ENCODE assay signal across 26 mouse cellular contexts in the genomic region with DNA sequence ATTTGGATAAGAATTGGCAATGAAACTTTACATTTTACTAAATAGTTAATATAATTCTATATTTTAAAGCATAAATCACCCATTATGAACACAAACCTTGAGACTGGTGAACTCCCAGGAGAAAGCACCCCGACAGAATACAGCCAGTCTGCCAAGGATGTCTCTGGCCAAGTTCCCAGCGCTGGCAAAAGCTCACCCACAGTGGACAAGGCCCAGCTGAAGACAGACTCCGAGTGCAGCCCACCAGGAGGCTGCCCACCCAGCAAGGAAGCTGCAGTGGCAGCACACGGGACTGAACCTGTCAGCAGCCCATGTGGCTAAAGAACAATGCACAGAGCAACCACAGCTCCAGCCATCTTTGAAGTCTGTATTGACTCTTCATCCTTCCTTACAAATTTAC. TPM values are rescaled to one million over a fixed set of nuclear protein-coding genes. Genes with fewer than 3 reads are reported as not detected.
DNase-seq lines count a peak whose midpoint lies in the region; ATAC-seq and TF ChIP-seq lines count a peak whose summit lies in the region.
"Had no signal": no experiment of that assay in that cellular context is flagged by ENCODE, and none has a peak within 500 bp of the region (broad histone marks: within the 10 kb centered on the region; RNA-seq: fewer than 3 reads in every experiment).

No protein-coding gene starts in this region.

- H3K9ac ChIP-seq in midbrain, postnatal 0 days (replicated peaks; ENCODE audit: low read length, poor library complexity, severe bottlenecking), result no peak overlapping the region
- no peak overlapping the region for H3K9ac ChIP-seq in midbrain, embryonic 15.5 days
- H3K9ac ChIP-seq: hindbrain, embryonic 13.5 days; liver, embryonic 14.5 days; midbrain, embryonic 13.5 days; neural tube, embryonic 15.5 days had no signal

- H3K4me1 ChIP-seq in midbrain, postnatal 0 days (ENCODE audit: insufficient read depth, low read length), result no peaks in the 10 kb centered on the region
- no peaks in the 10 kb centered on the region for H3K4me1 ChIP-seq in midbrain, embryonic 15.5 days
- H3K4me1 ChIP-seq: hindbrain, embryonic 13.5 days; midbrain, embryonic 13.5 days; neural tube, embryonic 15.5 days had no signal

- H3K27me3 ChIP-seq in midbrain, postnatal 0 days (ENCODE audit: insufficient read depth, low read length), result no peaks in the 10 kb centered on the region
- H3K27me3 ChIP-seq in midbrain, embryonic 15.5 days (replicated peaks), result no peaks in the 10 kb centered on the region
- H3K27me3 ChIP-seq: hindbrain, embryonic 13.5 days; midbrain, embryonic 13.5 days; neural tube, embryonic 15.5 days had no signal

- H3K9me3 ChIP-seq in midbrain, postnatal 0 days (ENCODE audit: low read length), result no peaks in the 10 kb centered on the region
- no peaks in the 10 kb centered on the region for H3K9me3 ChIP-seq in midbrain, embryonic 15.5 days
- H3K9me3 ChIP-seq: hindbrain, embryonic 13.5 days; midbrain, embryonic 13.5 days; neural tube, embryonic 15.5 days had no signal

- H3K27ac ChIP-seq in midbrain, postnatal 0 days (ENCODE audit: low read depth, low read length), result no peak overlapping the region
- H3K27ac ChIP-seq in midbrain, embryonic 15.5 days, result no peak overlapping the region
- H3K27ac ChIP-seq: hindbrain, embryonic 13.5 days; layer of hippocampus, adult 2 months; liver, embryonic 14.5 days; macrophage; midbrain, embryonic 13.5 days; neural tube, embryonic 15.5 days had no signal

- H3K36me3 ChIP-seq in midbrain, postnatal 0 days (ENCODE audit: insufficient read depth, low read length), result peaks cover 45% of the 10 kb centered on the region
- peaks cover 41% of the 10 kb centered on the region for H3K36me3 ChIP-seq in midbrain, embryonic 15.5 days (replicated peaks)

- no peak for ATAC-seq in midbrain, postnatal 0 days (ENCODE audit: low FRiP score)
- no peak for ATAC-seq in midbrain, embryonic 15.5 days (replicated peaks)
- ATAC-seq: CD4-positive, CD25-positive, alpha-beta regulatory T cell, adult 4 months; midbrain, embryonic 13.5 days had no signal

- no peak overlapping the region for H3K4me3 ChIP-seq in midbrain, postnatal 0 days (ENCODE audit: low read depth, low read length)
- H3K4me3 ChIP-seq in midbrain, embryonic 15.5 days, result no peak overlapping the region
- H3K4me3 ChIP-seq: hindbrain, embryonic 13.5 days; layer of hippocampus, adult 2 months; midbrain, embryonic 13.5 days; neural tube, embryonic 15.5 days had no signal

- 63% methylated on average over 4 of the region's 4 CpGs for WGBS in midbrain, postnatal 0 days
- WGBS in midbrain, embryonic 15.5 days, result 68% methylated on average over 4 of the region's 4 CpGs

- TF ChIP-seq CTCF in midbrain, postnatal 0 days (IDR thresholded peaks at IDR 0.05), result no peak

- peak; percentile 18 to 31 for DNase-seq in cerebellum, postnatal 14 days
- DNase-seq in cerebellum, adult 18-20 months, result no peak
- DNase-seq in heart, adult 11 months, result peak; percentile 70
- DNase-seq in heart, adult 18-20 months, result no peak
- DNase-seq in midbrain, postnatal 0 days (ENCODE audit: low spot score), result peak; percentile 10
- peak; percentile 11 to 44 for DNase-seq in adrenal gland, postnatal 36 days
- no peak for DNase-seq in testis, postnatal 14 days (ENCODE audit: low spot score)
- DNase-seq: cerebellum, adult 11 months; gastrocnemius, postnatal 14 days; heart, postnatal 36 days; kidney, adult 18-20 months; kidney, postnatal 36 days; layer of hippocampus, postnatal 36 days; liver; lung, adult 2 months; lung, postnatal 10 days; retina, postnatal 1 day had no signal

- no peak overlapping the region for H3K4me2 ChIP-seq in midbrain, postnatal 0 days (ENCODE audit: low read depth, low read length, poor library complexity, severe bottlenecking)
- H3K4me2 ChIP-seq in midbrain, embryonic 15.5 days, result no peak overlapping the region
- H3K4me2 ChIP-seq: heart, embryonic 11.5 days; hindbrain, embryonic 13.5 days; midbrain, embryonic 13.5 days; neural tube, embryonic 15.5 days had no signal

RNA-seq across cellular contexts. Expression of a gene that starts 22.9 kb away (rescaled TPM):
- 10 to 100 TPM; 49.2 to 50.0 TPM for total RNA-seq in heart, adult 18-20 months (2021)
- 39.6 and 55.3 TPM in 2 replicates for total RNA-seq in midbrain, postnatal 0 days (2014; rRNA removed)
- polyA plus RNA-seq in midbrain, postnatal 0 days (2015; fragmentation: Nextera tagmentation; extraction: Ambion mirVana), result 49.4 and 50.6 TPM in 2 replicates
- 39.6 and 48.3 TPM in 2 replicates for polyA plus RNA-seq in midbrain, embryonic 15.5 days (2015; fragmentation: Nextera tagmentation; extraction: Ambion mirVana)
- 10 to 100 TPM; 35.9 to 41.7 TPM for total RNA-seq in adrenal gland, postnatal 36 days (2021)

RNA-seq across cellular contexts. Expression of a gene that starts 45.5 kb away (rescaled TPM):
- under 1 TPM; 0.62 to 0.80 TPM for total RNA-seq in heart, adult 18-20 months (2021)
- 8.6 and 10.6 TPM in 2 replicates for total RNA-seq in midbrain, postnatal 0 days (2014; rRNA removed)
- polyA plus RNA-seq in midbrain, postnatal 0 days (2015; fragmentation: Nextera tagmentation; extraction: Ambion mirVana), result 12.7 and 13.3 TPM in 2 replicates
- 16.1 and 20.1 TPM in 2 replicates for polyA plus RNA-seq in midbrain, embryonic 15.5 days (2015; fragmentation: Nextera tagmentation; extraction: Ambion mirVana)
- 1 to 10 TPM; 3.3 to 3.6 TPM for total RNA-seq in adrenal gland, postnatal 36 days (2021)

Comparison
In these comparisons a context has a peak if more than half of its experiments do, and no peak if none do; other contexts are left out.
1. DNase-seq: peak in cerebellum, postnatal 14 days (2 of 2), heart, adult 11 months (single experiment), midbrain, postnatal 0 days (single experiment) and adrenal gland, postnatal 36 days (2 of 2); none in cerebellum, adult 18-20 months (0 of 2), heart, adult 18-20 months (0 of 2) and testis, postnatal 14 days (single experiment).